Mouse (Mus musculus): ENCODE results near the gene Il5. TPM values are rescaled to one million over a fixed set of nuclear protein-coding genes. Genes with fewer than 3 reads are reported as not detected.
A peak's percentile ranks its signal among the peaks of the same experiment; 100 is the strongest.

Gene Il5
- polyA plus RNA-seq, 1 experiment from 2014 or later: not detected

DNA sequence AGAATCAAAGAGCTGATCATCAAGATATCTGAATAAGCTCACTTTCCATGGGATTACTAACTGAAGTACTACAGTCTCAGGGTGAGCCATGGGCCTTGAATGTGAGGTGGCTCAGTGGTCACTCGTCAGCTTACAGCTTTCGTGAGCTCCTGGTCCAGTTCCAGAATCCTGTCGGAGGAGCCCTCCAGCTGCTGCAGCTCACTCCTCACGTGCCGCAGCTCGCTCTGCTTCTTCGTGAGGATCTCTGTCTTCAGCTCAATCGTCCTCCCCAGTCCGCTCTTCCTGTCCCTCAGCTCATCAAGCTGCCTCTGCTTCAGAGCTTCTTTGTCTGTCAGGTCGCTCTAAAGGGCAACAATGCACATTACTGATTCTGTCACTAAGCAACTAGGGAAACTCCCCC is 28.6 kb upstream of the Il5 start:
- Histone ChIP-seq H3K27me3 (replicated peaks; ENCODE audit: insufficient read depth, low read length) (no peaks in the 10 kb centered on the region), H3K9me3 (ENCODE audit: low read length) (no peaks in the 10 kb centered on the region), H3K4me3 (ENCODE audit: low read depth, low read length) (no peak overlapping the region), H3K4me2 (replicated peaks; ENCODE audit: low read depth, low read length) (no peak overlapping the region), H3K36me3 (ENCODE audit: insufficient read depth, low read length) (0 out of 2 replicates have a peak, but pooled peaks cover 5% of the 10 kb centered on the region), H3K9ac (replicated peaks; ENCODE audit: low read depth) (no peak overlapping the region), H3K4me1 (ENCODE audit: insufficient read depth, low read depth, low read length) (no peaks in the 10 kb centered on the region), H3K27ac (ENCODE audit: low read length) (no peak overlapping the region)
- 68% methylated on average over 10 of the region's 10 CpGs for WGBS
- ATAC-seq (peak; percentile 86), DNase-seq (ENCODE audit: low spot score) (peak; percentile 89)
- TF ChIP-seq CTCF (IDR thresholded peaks at IDR 0.05): no peak
- peak; percentile 32; the same call in 1 of the 2 replicates for TF ChIP-seq EP300 (IDR thresholded peaks at IDR 0.05)

DNA sequence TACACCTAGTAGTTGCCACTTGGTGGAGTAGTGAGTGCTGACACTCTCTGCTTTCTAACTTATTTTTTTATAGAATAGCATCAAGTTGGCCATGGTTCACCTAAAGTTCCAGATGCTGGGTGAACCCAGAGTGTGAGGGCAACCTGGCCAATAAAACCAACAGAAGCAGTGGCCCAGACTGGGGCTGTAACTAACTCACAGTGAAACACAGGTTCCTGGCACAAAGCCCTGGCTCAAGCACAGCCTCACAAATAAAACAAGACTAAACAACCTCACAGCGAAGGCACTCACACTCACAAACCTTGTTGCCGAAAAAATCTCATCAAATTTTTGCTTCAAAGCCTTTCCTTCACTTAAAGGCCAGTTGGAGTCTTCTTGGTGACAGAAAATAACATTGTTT is 22.1 kb upstream of the Il5 start:
- H3K27ac ChIP-seq (ENCODE audit: low read length): no peak overlapping the region
- no peak for TF ChIP-seq CTCF (IDR thresholded peaks at IDR 0.05)
- no peak for TF ChIP-seq EP300 (IDR thresholded peaks at IDR 0.05)
- DNase-seq (ENCODE audit: low spot score): no peak
- WGBS: 82% methylated on average over 2 of the region's 2 CpGs
- H3K9ac ChIP-seq (replicated peaks; ENCODE audit: low read depth): no peak overlapping the region
- H3K4me3 ChIP-seq (ENCODE audit: low read depth, low read length): no peak overlapping the region
- no peak for ATAC-seq
- H3K4me1 ChIP-seq (ENCODE audit: insufficient read depth, low read depth, low read length): no peaks in the 10 kb centered on the region
- peaks cover 12% of the 10 kb centered on the region; the same call in 1 of the 2 replicates for H3K36me3 ChIP-seq (ENCODE audit: insufficient read depth, low read length)
- H3K9me3 ChIP-seq (ENCODE audit: low read length): no peaks in the 10 kb centered on the region
- H3K27me3 ChIP-seq (replicated peaks; ENCODE audit: insufficient read depth, low read length): no peaks in the 10 kb centered on the region
- no peak overlapping the region for H3K4me2 ChIP-seq (replicated peaks; ENCODE audit: low read depth, low read length)

- H3K4me1 ChIP-seq (ENCODE audit: insufficient read depth, low read depth, low read length): no peaks in the 10 kb centered on the region
- H3K4me3 ChIP-seq (ENCODE audit: low read depth, low read length): no peak overlapping the region
- no peaks in the 10 kb centered on the region for H3K9me3 ChIP-seq (ENCODE audit: low read length)
- H3K36me3 ChIP-seq (ENCODE audit: insufficient read depth, low read length): peaks cover 12% of the 10 kb centered on the region; the same call in 1 of the 2 replicates
- no peak overlapping the region for H3K4me2 ChIP-seq (replicated peaks; ENCODE audit: low read depth, low read length)
- no peak overlapping the region for H3K9ac ChIP-seq (replicated peaks; ENCODE audit: low read depth)
- TF ChIP-seq CTCF (IDR thresholded peaks at IDR 0.05): no peak
- no peak for TF ChIP-seq EP300 (IDR thresholded peaks at IDR 0.05)
- no peaks in the 10 kb centered on the region for H3K27me3 ChIP-seq (replicated peaks; ENCODE audit: insufficient read depth, low read length)
- 83% methylated on average over 4 of the region's 4 CpGs for WGBS
- ATAC-seq (no peak), DNase-seq (ENCODE audit: low spot score) (no peak)
- no peak overlapping the region for H3K27ac ChIP-seq (ENCODE audit: low read length)
Measured at GRCm38 (mm10) chr11:53699351-53699750, 21.2 kb upstream of the Il5 start.

DNA sequence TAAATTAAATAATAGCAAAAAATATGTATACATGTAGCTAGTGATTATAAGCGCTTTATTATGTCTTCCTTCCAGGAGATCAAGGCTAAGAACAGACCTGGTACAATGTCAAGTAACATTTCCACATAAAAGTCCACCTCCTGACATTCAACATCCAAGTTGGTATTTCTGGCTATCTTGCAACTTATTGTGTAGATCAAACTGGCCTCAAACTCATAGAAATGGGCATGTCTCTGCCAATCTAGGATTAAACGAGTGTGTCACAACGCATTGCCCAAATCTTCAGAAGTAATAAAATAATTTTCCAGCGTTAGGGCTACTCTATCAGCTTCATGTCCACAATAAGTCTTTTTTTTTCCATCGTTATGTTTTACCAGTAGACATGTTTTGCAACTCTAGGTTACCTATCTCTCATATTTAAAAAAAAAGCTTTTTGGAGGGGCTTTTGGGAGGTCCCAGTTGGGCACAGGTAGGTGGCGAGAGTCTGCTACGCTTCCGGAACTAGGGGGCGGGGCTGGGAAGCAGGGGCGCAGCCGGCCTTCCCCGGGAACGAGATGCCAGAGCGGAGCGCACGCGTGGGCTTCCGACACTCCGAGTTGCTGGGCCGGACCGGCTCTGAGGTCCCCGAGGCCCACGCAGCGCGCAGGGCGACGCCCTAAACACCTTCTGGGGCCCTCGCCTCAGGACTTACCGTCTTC is 14.2 kb upstream of the Il5 start:
- H3K9me3 ChIP-seq (ENCODE audit: low read length): no peaks in the 10 kb centered on the region
- TF ChIP-seq EP300 (IDR thresholded peaks at IDR 0.05) (no peak), CTCF (IDR thresholded peaks at IDR 0.05) (no peak)
- peaks cover 4% of the 10 kb centered on the region; the same call in 1 of the 2 replicates for H3K4me1 ChIP-seq (ENCODE audit: insufficient read depth, low read depth, low read length)
- peak overlapping the region; percentile 57 for H3K9ac ChIP-seq (replicated peaks; ENCODE audit: low read depth)
- H3K4me2 ChIP-seq (replicated peaks; ENCODE audit: low read depth, low read length): peak overlapping the region; percentile 92
- ATAC-seq (peak; percentile 74), DNase-seq (ENCODE audit: low spot score) (peak; percentile 58)
- no peaks in the 10 kb centered on the region for H3K27me3 ChIP-seq (replicated peaks; ENCODE audit: insufficient read depth, low read length)
- 6% methylated on average over 29 of the region's 29 CpGs for WGBS
- peak overlapping the region; percentile 85 for H3K27ac ChIP-seq (ENCODE audit: low read length)
- peak overlapping the region; percentile 71 for H3K4me3 ChIP-seq (ENCODE audit: low read depth, low read length)
- H3K36me3 ChIP-seq (ENCODE audit: insufficient read depth, low read length): peaks cover 2% of the 10 kb centered on the region; the same call in 1 of the 2 replicates

DNA sequence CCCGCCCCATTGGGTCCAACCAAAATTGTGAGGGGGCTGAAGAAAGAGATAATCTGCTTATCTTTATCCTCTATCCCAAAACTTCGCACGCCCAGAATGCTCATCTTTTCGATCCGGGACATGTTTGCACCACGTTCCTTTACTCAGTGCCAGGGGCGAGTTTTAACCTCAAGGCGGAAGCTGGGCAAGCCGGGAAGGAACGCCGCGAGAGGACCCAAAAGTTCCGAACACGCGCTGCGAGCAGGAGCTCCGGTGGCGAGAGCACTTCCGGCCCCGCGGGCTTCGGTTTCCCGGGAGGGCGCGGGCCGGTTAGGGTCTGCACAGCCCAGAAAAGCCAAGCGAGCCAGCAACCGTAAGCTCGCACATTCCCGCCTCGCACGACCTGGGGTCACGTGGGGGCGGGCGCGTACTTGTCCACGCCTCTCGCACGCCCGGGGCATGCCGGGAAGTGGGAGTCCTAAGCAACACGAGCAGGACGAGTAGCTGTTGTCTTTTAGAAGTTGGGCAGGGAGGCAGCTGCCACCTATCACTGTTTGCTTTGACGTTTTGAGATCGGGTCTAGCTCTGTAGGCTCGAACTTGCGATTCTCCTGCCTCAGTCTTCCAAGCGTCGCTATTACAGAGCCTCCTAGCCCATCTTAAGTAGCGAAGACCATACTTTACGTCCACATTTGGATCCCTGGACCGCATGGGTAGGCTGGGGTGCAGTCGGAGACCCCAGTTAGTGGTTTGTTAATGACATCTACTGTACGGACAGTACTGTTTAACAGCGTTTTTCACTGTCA is 13.5 kb upstream of the Il5 start, which contains the start of gene Rad50:
Gene Rad50 (minus strand): TSS at position 386 of the 784 bp plus-strand sequence.
- TF ChIP-seq EP300 (IDR thresholded peaks at IDR 0.05) (no peak), CTCF (IDR thresholded peaks at IDR 0.05) (no peak)
- 4% methylated on average over 55 of the region's 55 CpGs for WGBS
- H3K27ac ChIP-seq (ENCODE audit: low read length): peak within 1 kb of the TSS; percentile 85

DNA sequence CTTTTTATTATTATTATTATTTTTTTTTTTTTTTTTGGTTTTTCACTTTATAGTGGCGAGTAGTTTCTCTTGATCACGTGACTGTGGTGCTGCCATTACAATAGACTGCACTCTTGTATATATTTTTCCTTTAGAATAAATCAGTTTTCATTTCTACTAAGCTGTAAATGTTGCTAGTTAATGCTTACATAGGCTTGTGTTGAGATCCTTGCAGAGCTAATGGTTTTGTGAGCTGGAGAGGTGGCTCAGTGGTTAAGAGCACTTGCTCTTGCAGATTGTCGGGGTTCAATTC is 12.9 kb upstream of the Il5 start:
- peak overlapping the region; percentile 92 for H3K4me2 ChIP-seq (replicated peaks; ENCODE audit: low read depth, low read length)
- no peak overlapping the region for H3K27ac ChIP-seq (ENCODE audit: low read length)
- no peaks in the 10 kb centered on the region for H3K27me3 ChIP-seq (replicated peaks; ENCODE audit: insufficient read depth, low read length)
- H3K9me3 ChIP-seq (ENCODE audit: low read length): no peaks in the 10 kb centered on the region
- no peaks in the 10 kb centered on the region for H3K36me3 ChIP-seq (ENCODE audit: insufficient read depth, low read length)
- no peak for ATAC-seq
- no peak overlapping the region for H3K9ac ChIP-seq (replicated peaks; ENCODE audit: low read depth)
- WGBS: 74% methylated on average over 3 of the region's 3 CpGs
- no peak for DNase-seq (ENCODE audit: low spot score)
- no peak for TF ChIP-seq EP300 (IDR thresholded peaks at IDR 0.05)
- peaks cover 4% of the 10 kb centered on the region; the same call in 1 of the 2 replicates for H3K4me1 ChIP-seq (ENCODE audit: insufficient read depth, low read depth, low read length)
- peak overlapping the region; percentile 71 for H3K4me3 ChIP-seq (ENCODE audit: low read depth, low read length)

More for the DNA sequence above, 13.5 kb upstream of the Il5 start, which contains the start of gene Rad50:
- DNase-seq (ENCODE audit: low spot score) (peak; percentile 95), ATAC-seq (peak; percentile 99)
- Histone ChIP-seq H3K4me3 (ENCODE audit: low read depth, low read length) (peak within 1 kb of the TSS; percentile 71), H3K9me3 (ENCODE audit: low read length) (no peaks in the 10 kb centered on the region), H3K9ac (replicated peaks; ENCODE audit: low read depth) (peak within 1 kb of the TSS; percentile 57), H3K36me3 (ENCODE audit: insufficient read depth, low read length) (no peaks in the 10 kb centered on the region), H3K4me2 (replicated peaks; ENCODE audit: low read depth, low read length) (peak within 1 kb of the TSS; percentile 92), H3K4me1 (ENCODE audit: insufficient read depth, low read depth, low read length) (peaks cover 4% of the 10 kb centered on the region; the same call in 1 of the 2 replicates), H3K27me3 (replicated peaks; ENCODE audit: insufficient read depth, low read length) (no peaks in the 10 kb centered on the region)

Data from lung, postnatal 0 days (tissue).